In genomic region chr4:155249648-155250351, GRCm38 (mm10) we compare ENCODE assay signal across 8 mouse cellular contexts. TPM values are rescaled to one million over a fixed set of nuclear protein-coding genes. Genes with fewer than 3 reads are reported as not detected.
DNase-seq lines count a peak whose midpoint lies in the region; ATAC-seq and TF ChIP-seq lines count a peak whose summit lies in the region.

Gene Faap20 (plus strand): TSS chr4:155249802.

- H3K4me1 ChIP-seq in ES-Bruce4 (ENCODE audit: control insufficient read depth, insufficient read depth, low read length): no peaks in the 10 kb centered on the region
- peaks cover 35% of the 10 kb centered on the region for H3K4me1 ChIP-seq in forebrain, embryonic 13.5 days
- H3K4me1 ChIP-seq in heart, postnatal 0 days (ENCODE audit: control insufficient read depth, insufficient read depth): 0 out of 2 replicates have a peak, but pooled peaks cover 8% of the 10 kb centered on the region
- peaks cover 11% of the 10 kb centered on the region; the same call in 1 of the 2 replicates for H3K4me1 ChIP-seq in liver, embryonic 16.5 days (ENCODE audit: control insufficient read depth, low read depth, low read length)
- peaks cover 21% of the 10 kb centered on the region for H3K4me1 ChIP-seq in neural tube, embryonic 12.5 days
- H3K4me1 ChIP-seq in testis, adult 2 months (ENCODE audit: control insufficient read depth, insufficient read depth, low read length): peaks cover 5% of the 10 kb centered on the region

- no peaks in the 10 kb centered on the region for H3K27me3 ChIP-seq in ES-Bruce4 (ENCODE audit: control insufficient read depth, insufficient read depth, low read length, poor library complexity, severe bottlenecking)
- no peaks in the 10 kb centered on the region for H3K27me3 ChIP-seq in forebrain, embryonic 13.5 days
- H3K27me3 ChIP-seq in heart, postnatal 0 days (ENCODE audit: control insufficient read depth, insufficient read depth, low read length): no peaks in the 10 kb centered on the region
- no peaks in the 10 kb centered on the region for H3K27me3 ChIP-seq in liver, embryonic 16.5 days (ENCODE audit: control insufficient read depth, insufficient read depth, low read depth, low read length)
- no peaks in the 10 kb centered on the region for H3K27me3 ChIP-seq in neural tube, embryonic 12.5 days (replicated peaks)
- H3K27me3 ChIP-seq in testis, adult 2 months (ENCODE audit: control insufficient read depth, insufficient read depth, low read length): no peaks in the 10 kb centered on the region

- peak within 1 kb of the TSS; percentile 82 for H3K4me2 ChIP-seq in forebrain, embryonic 13.5 days
- peak within 1 kb of the TSS; percentile 92 for H3K4me2 ChIP-seq in heart, postnatal 0 days (ENCODE audit: low read depth, low read length)
- H3K4me2 ChIP-seq in liver, embryonic 16.5 days (ENCODE audit: low read depth, low read length): peak within 1 kb of the TSS; percentile 87
- H3K4me2 ChIP-seq in neural tube, embryonic 12.5 days (replicated peaks): peak within 1 kb of the TSS; percentile 84

- no peaks in the 10 kb centered on the region for H3K36me3 ChIP-seq in ES-Bruce4 (ENCODE audit: control insufficient read depth, insufficient read depth, low read length, poor library complexity, severe bottlenecking)
- H3K36me3 ChIP-seq in forebrain, embryonic 13.5 days (ENCODE audit: poor library complexity, severe bottlenecking): peaks cover 9% of the 10 kb centered on the region; the same call in 1 of the 2 replicates
- H3K36me3 ChIP-seq in heart, postnatal 0 days (replicated peaks; ENCODE audit: control insufficient read depth, insufficient read depth, low read length): no peaks in the 10 kb centered on the region
- H3K36me3 ChIP-seq in liver, embryonic 16.5 days (ENCODE audit: control insufficient read depth, insufficient read depth): no peaks in the 10 kb centered on the region
- no peaks in the 10 kb centered on the region for H3K36me3 ChIP-seq in neural tube, embryonic 12.5 days
- no peaks in the 10 kb centered on the region for H3K36me3 ChIP-seq in testis, adult 2 months (ENCODE audit: control insufficient read depth, insufficient read depth, low read length)

- no peak for TF ChIP-seq CTCF in ES-Bruce4 (IDR thresholded peaks at IDR 0.05; ENCODE audit: low read depth, low read length)
- TF ChIP-seq CTCF in heart, postnatal 0 days (IDR thresholded peaks at IDR 0.05; ENCODE audit: low read depth): 0 out of 2 replicates have a peak, but pooled peaks have one; percentile 0
- TF ChIP-seq CTCF in testis, adult 2 months (IDR thresholded peaks at IDR 0.05; ENCODE audit: control insufficient read depth, insufficient read depth, insufficient replicate concordance, low read depth, low read length): no peak

- H3K9me3 ChIP-seq in ES-Bruce4 (replicated peaks; ENCODE audit: control insufficient read depth, insufficient read depth, low read length, poor library complexity, severe bottlenecking): no peaks in the 10 kb centered on the region
- no peaks in the 10 kb centered on the region for H3K9me3 ChIP-seq in forebrain, embryonic 13.5 days (replicated peaks)
- H3K9me3 ChIP-seq in heart, postnatal 0 days (replicated peaks; ENCODE audit: control insufficient read depth, low read length): no peaks in the 10 kb centered on the region
- no peaks in the 10 kb centered on the region for H3K9me3 ChIP-seq in liver, embryonic 16.5 days (replicated peaks; ENCODE audit: control insufficient read depth, low read length)
- no peaks in the 10 kb centered on the region for H3K9me3 ChIP-seq in neural tube, embryonic 12.5 days

- peak within 1 kb of the TSS; percentile 86 for H3K4me3 ChIP-seq in ES-Bruce4 (ENCODE audit: low read depth, low read length)
- peak within 1 kb of the TSS; percentile 56 for H3K4me3 ChIP-seq in forebrain, embryonic 13.5 days
- peak within 1 kb of the TSS; percentile 67 for H3K4me3 ChIP-seq in heart, postnatal 0 days (ENCODE audit: low read depth, low read length)
- H3K4me3 ChIP-seq in liver, embryonic 16.5 days (ENCODE audit: low read depth, low read length): peak within 1 kb of the TSS; percentile 63
- H3K4me3 ChIP-seq in neural tube, embryonic 12.5 days: peak within 1 kb of the TSS; percentile 64
- H3K4me3 ChIP-seq in testis, adult 2 months (ENCODE audit: control insufficient read depth, low read depth, low read length): peak within 1 kb of the TSS; percentile 85

- H3K27ac ChIP-seq in ES-Bruce4 (ENCODE audit: insufficient read depth, low read length): peak within 1 kb of the TSS; percentile 87
- H3K27ac ChIP-seq in forebrain, embryonic 13.5 days: peak within 1 kb of the TSS; percentile 97
- H3K27ac ChIP-seq in heart, postnatal 0 days (ENCODE audit: low read depth): peak within 1 kb of the TSS; percentile 92
- peak within 1 kb of the TSS; percentile 87 for H3K27ac ChIP-seq in liver, embryonic 16.5 days (ENCODE audit: low read length)
- H3K27ac ChIP-seq in neural tube, embryonic 12.5 days: peak within 1 kb of the TSS; percentile 91
- H3K27ac ChIP-seq in testis, adult 2 months (ENCODE audit: control insufficient read depth, insufficient read depth, low read depth, low read length): peak within 1 kb of the TSS; percentile 51

- DNase-seq in heart, postnatal 0 days (ENCODE audit: low spot score): peak; percentile 93
- DNase-seq in kidney, postnatal 4 days: peak; percentile 92 to 96

- TF ChIP-seq POLR2A in ES-Bruce4 (IDR thresholded peaks at IDR 0.05; ENCODE audit: insufficient read depth, low read length): peak; percentile 67
- peak; percentile 53; the same call in 1 of the 2 replicates for TF ChIP-seq POLR2A in testis, adult 2 months (IDR thresholded peaks at IDR 0.05; ENCODE audit: control insufficient read depth, low read depth, low read length)

- TF ChIP-seq EP300 in ES-Bruce4 (IDR thresholded peaks at IDR 0.05; ENCODE audit: insufficient read depth, low read depth, low read length): no peak
- TF ChIP-seq EP300 in heart, postnatal 0 days (IDR thresholded peaks at IDR 0.05; ENCODE audit: low read depth): no peak

- peak within 1 kb of the TSS; percentile 84 for H3K9ac ChIP-seq in ES-Bruce4 (ENCODE audit: low read depth, poor library complexity, severe bottlenecking)
- peak within 1 kb of the TSS; percentile 85 for H3K9ac ChIP-seq in forebrain, embryonic 13.5 days
- peak within 1 kb of the TSS; percentile 76 for H3K9ac ChIP-seq in heart, postnatal 0 days (replicated peaks; ENCODE audit: low read depth, low read length)
- peak within 1 kb of the TSS; percentile 62 for H3K9ac ChIP-seq in liver, embryonic 16.5 days (ENCODE audit: low read depth, low read length)
- peak within 1 kb of the TSS; percentile 84 for H3K9ac ChIP-seq in neural tube, embryonic 12.5 days

- WGBS in forebrain, embryonic 13.5 days: under 1% methylated on average over 55 of the region's 58 CpGs
- WGBS in heart, postnatal 0 days: under 1% methylated on average over 51 of the region's 58 CpGs
- under 1% methylated on average over 47 of the region's 58 CpGs for WGBS in liver, embryonic 16.5 days (ENCODE audit: insufficient replicate concordance)
- WGBS in neural tube, embryonic 12.5 days: under 1% methylated on average over 54 of the region's 58 CpGs

- ATAC-seq in cerebellum, adult (ENCODE audit: insufficient number of reproducible peaks, low FRiP score, low TSS enrichment): peak; percentile 59
- ATAC-seq in forebrain, embryonic 13.5 days: peak; percentile 88
- peak; percentile 92 for ATAC-seq in heart, postnatal 0 days (ENCODE audit: insufficient read depth, low read depth)
- peak; percentile 79 for ATAC-seq in liver, embryonic 16.5 days (ENCODE audit: low read depth)
- ATAC-seq in neural tube, embryonic 12.5 days (ENCODE audit: low FRiP score, low read depth): peak; percentile 92

RNA-seq across cellular contexts. Expression of gene Faap20, which starts in this region (rescaled TPM):
- polyA plus RNA-seq in ES-Bruce4 (2011; ENCODE audit: insufficient read depth, insufficient read length, low read depth, missing spikeins): 22.9 and 25.2 TPM in 2 replicates
- 90.3 and 93.2 TPM in 2 replicates for polyA plus RNA-seq in forebrain, embryonic 13.5 days (2015; fragmentation: Nextera tagmentation; extraction: Ambion mirVana)
- 45.8 and 69.2 TPM in 2 replicates for total RNA-seq in heart, postnatal 0 days (2014; rRNA removed; ENCODE audit: low replicate concordance)
- polyA plus RNA-seq in heart, postnatal 0 days (2015; fragmentation: Nextera tagmentation; extraction: Ambion mirVana): 48.1 and 51.0 TPM in 2 replicates
- polyA plus RNA-seq in liver, embryonic 16.5 days (2015; fragmentation: Nextera tagmentation; extraction: Ambion mirVana): 17.1 and 18.6 TPM in 2 replicates
- polyA plus RNA-seq in neural tube, embryonic 12.5 days (2016; fragmentation: Nextera tagmentation; extraction: Ambion mirVana): 87.5 and 89.3 TPM in 2 replicates
- polyA plus RNA-seq in testis, adult 2 months (2012; rRNA removed): 12.4 and 12.7 TPM in 2 replicates

Comparison
In these comparisons a context has a peak if more than half of its experiments do, and no peak if none do; other contexts are left out.
1. Peak in every context shown above with its lines: DNase-seq, ATAC-seq, H3K4me3 ChIP-seq and H3K27ac ChIP-seq.